In the genomic region with DNA sequence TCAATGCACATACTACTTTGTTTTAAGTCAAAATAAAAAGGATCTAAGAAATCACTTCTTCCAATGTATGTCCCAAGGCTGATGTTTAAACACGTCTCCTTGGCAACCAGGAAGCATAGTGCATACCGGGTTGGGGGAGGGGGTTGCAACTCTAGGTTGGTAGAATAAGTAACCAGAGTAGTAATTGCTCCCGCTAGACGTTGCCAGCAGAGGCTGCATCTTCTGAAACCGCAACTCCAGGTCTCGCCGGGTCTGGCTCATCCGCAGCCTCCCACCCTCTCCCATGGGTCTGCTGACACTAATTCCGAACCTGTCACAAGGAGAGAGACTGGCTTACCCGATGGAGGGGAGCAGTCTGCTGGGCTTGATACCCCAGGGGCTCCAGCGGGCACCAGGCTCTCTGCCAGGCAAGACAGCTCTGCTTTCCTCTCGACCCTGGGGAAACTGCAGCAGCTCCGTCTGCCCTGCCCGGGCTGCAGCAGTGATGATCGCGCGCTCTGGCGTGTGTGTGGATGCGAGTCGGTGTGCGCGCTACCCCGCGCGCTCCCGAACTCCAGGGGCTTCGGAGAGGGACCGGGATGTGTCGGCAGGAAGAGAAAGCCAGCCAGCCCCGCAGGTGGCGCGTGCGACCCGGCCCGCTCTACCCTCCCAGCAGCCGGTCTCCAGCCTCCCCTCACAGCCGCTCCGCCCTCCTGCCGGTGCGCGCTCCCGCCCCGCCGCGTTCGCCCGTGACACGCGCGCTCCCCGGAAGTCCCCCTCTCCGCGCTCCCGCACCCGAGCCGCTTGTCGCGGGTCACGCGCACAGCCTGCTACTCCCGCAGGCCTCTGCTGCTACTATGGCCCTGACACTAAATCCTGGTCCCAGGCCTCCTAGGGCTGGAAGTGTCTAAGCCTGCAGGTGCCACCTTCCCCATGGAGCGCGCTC, we compare ENCODE assay signal across 7 mouse cellular contexts. TPM values are rescaled to one million over a fixed set of nuclear protein-coding genes. Genes with fewer than 3 reads are reported as not detected.
DNase-seq lines count a peak whose midpoint lies in the region; ATAC-seq and TF ChIP-seq lines count a peak whose summit lies in the region.

A gene (minus strand): TSS at position 724 of the 925 bp plus-strand sequence.

- no peaks in the 10 kb centered on the region for H3K4me1 ChIP-seq in embryonic facial prominence, embryonic 11.5 days (ENCODE audit: control insufficient read depth, insufficient read depth, low read length)
- H3K4me1 ChIP-seq in limb, embryonic 15.5 days = 0 out of 2 replicates have a peak, but pooled peaks cover 10% of the 10 kb centered on the region
- H3K4me1 ChIP-seq in stomach, postnatal 0 days (replicated peaks; ENCODE audit: control insufficient read depth, insufficient read depth) = no peaks in the 10 kb centered on the region

- no peaks in the 10 kb centered on the region for H3K9me3 ChIP-seq in embryonic facial prominence, embryonic 11.5 days (replicated peaks; ENCODE audit: control insufficient read depth, low read length)
- H3K9me3 ChIP-seq in limb, embryonic 15.5 days = no peaks in the 10 kb centered on the region
- H3K9me3 ChIP-seq in stomach, postnatal 0 days (ENCODE audit: control insufficient read depth, low read length) = no peaks in the 10 kb centered on the region

- H3K27me3 ChIP-seq in embryonic facial prominence, embryonic 11.5 days (ENCODE audit: control insufficient read depth, insufficient read depth, low read length) = no peaks in the 10 kb centered on the region
- no peaks in the 10 kb centered on the region for H3K27me3 ChIP-seq in limb, embryonic 15.5 days
- no peaks in the 10 kb centered on the region for H3K27me3 ChIP-seq in stomach, postnatal 0 days (ENCODE audit: control insufficient read depth, insufficient read depth, low read length)

- DNase-seq in adrenal gland, postnatal 4 days (ENCODE audit: low spot score in 2 of 2) = peak; percentile 53 to 64
- peak; percentile 76 for DNase-seq in embryonic facial prominence, embryonic 11.5 days (ENCODE audit: low spot score)
- peak; percentile 24 for DNase-seq in heart, adult 8-10 months (ENCODE audit: low spot score)
- peak; percentile 74 for DNase-seq in kidney, adult 9 months
- DNase-seq in neural tube, embryonic 10.5 days (ENCODE audit: extremely low spot score, low spot score) = peak; percentile 83
- DNase-seq in stomach, postnatal 0 days (ENCODE audit: low spot score) = peak; percentile 75

- no peak for TF ChIP-seq EP300 in stomach, postnatal 0 days (optimal IDR thresholded peaks at IDR 0.05)

- TF ChIP-seq CTCF in stomach, postnatal 0 days (IDR thresholded peaks at IDR 0.05; ENCODE audit: low read depth) = peak; percentile 16; the same call in 1 of the 2 replicates

- peak within 1 kb of the TSS; percentile 89 for H3K4me2 ChIP-seq in embryonic facial prominence, embryonic 11.5 days (ENCODE audit: low read depth, low read length)
- H3K4me2 ChIP-seq in limb, embryonic 15.5 days = peak within 1 kb of the TSS; percentile 93
- peak within 1 kb of the TSS; percentile 76 for H3K4me2 ChIP-seq in stomach, postnatal 0 days (replicated peaks; ENCODE audit: low read depth)

- no peaks in the 10 kb centered on the region for H3K36me3 ChIP-seq in embryonic facial prominence, embryonic 11.5 days (replicated peaks; ENCODE audit: control insufficient read depth, insufficient read depth, low read depth, low read length)
- no peaks in the 10 kb centered on the region for H3K36me3 ChIP-seq in limb, embryonic 15.5 days
- H3K36me3 ChIP-seq in stomach, postnatal 0 days (ENCODE audit: control insufficient read depth, insufficient read depth, low read length) = no peaks in the 10 kb centered on the region

- H3K4me3 ChIP-seq in embryonic facial prominence, embryonic 11.5 days (ENCODE audit: low read depth, low read length) = peak within 1 kb of the TSS; percentile 62
- peak within 1 kb of the TSS; percentile 71 for H3K4me3 ChIP-seq in limb, embryonic 15.5 days
- peak within 1 kb of the TSS; percentile 69 for H3K4me3 ChIP-seq in stomach, postnatal 0 days (ENCODE audit: low read depth, low read length)

- no peak within 1 kb of the TSS for H3K27ac ChIP-seq in embryonic facial prominence, embryonic 11.5 days (replicated peaks; ENCODE audit: low read depth, low read length)
- peak within 1 kb of the TSS; percentile 17; the same call in 1 of the 2 replicates for H3K27ac ChIP-seq in limb, embryonic 15.5 days
- H3K27ac ChIP-seq in stomach, postnatal 0 days (replicated peaks) = peak within 1 kb of the TSS; percentile 53

- WGBS in embryonic facial prominence, embryonic 11.5 days = under 1% methylated on average over 58 of the region's 63 CpGs
- WGBS in limb, embryonic 15.5 days = under 1% methylated on average over 51 of the region's 63 CpGs
- under 1% methylated on average over 46 of the region's 63 CpGs for WGBS in stomach, postnatal 0 days

- ATAC-seq in embryonic facial prominence, embryonic 11.5 days (replicated peaks; ENCODE audit: insufficient number of reproducible peaks, low FRiP score, low TSS enrichment, low read depth) = peak; percentile 97
- peak; percentile 78 for ATAC-seq in limb, embryonic 15.5 days (ENCODE audit: insufficient number of reproducible peaks, low FRiP score, low TSS enrichment, low read depth)
- peak; percentile 87 for ATAC-seq in stomach, postnatal 0 days (ENCODE audit: low FRiP score, low TSS enrichment)

- peak within 1 kb of the TSS; percentile 64 for H3K9ac ChIP-seq in embryonic facial prominence, embryonic 11.5 days (replicated peaks; ENCODE audit: low read length)
- H3K9ac ChIP-seq in limb, embryonic 15.5 days = peak within 1 kb of the TSS; percentile 53
- peak within 1 kb of the TSS; percentile 61 for H3K9ac ChIP-seq in stomach, postnatal 0 days (ENCODE audit: low read length)

RNA-seq across cellular contexts. Expression of the gene that starts here (rescaled TPM):
- total RNA-seq in adrenal gland, postnatal 4 days (2021) = 1 to 10 TPM; 6.2 to 7.6 TPM
- 1.7 and 2.6 TPM in 2 replicates for polyA plus RNA-seq in embryonic facial prominence, embryonic 11.5 days (2014; fragmentation: Nextera tagmentation; extraction: Ambion mirVana)
- 1 to 10 TPM; 1.2 to 2.0 (median 1.3) TPM for total RNA-seq in heart, adult 8-10 months (2022)
- polyA plus RNA-seq in limb, embryonic 15.5 days (2015; fragmentation: Nextera tagmentation; extraction: Ambion mirVana) = 3.8 and 3.9 TPM in 2 replicates
- 1.9 and 2.4 TPM in 2 replicates for polyA plus RNA-seq in stomach, postnatal 0 days (2015; fragmentation: Nextera tagmentation; extraction: Ambion mirVana)

Comparison
In these comparisons a context has a peak if more than half of its experiments do, and no peak if none do; other contexts are left out.
1. DNase-seq: peak in every context shown above with its lines; median percentile 83 in neural tube, embryonic 10.5 days; 76 in embryonic facial prominence, embryonic 11.5 days; 75 in stomach, postnatal 0 days; 74 in kidney, adult 9 months; 58 in adrenal gland, postnatal 4 days; 24 in heart, adult 8-10 months.